10 mouse cellular contexts compared by ENCODE assay signal in genomic region chr9:25526927-25527337, GRCm38 (mm10). TPM values are rescaled to one million over a fixed set of nuclear protein-coding genes. Genes with fewer than 3 reads are reported as not detected.
DNase-seq lines count a peak whose midpoint lies in the region; ATAC-seq lines count a peak whose summit lies in the region.
"Had no signal": no experiment of that assay in that cellular context is flagged by ENCODE, and none has a peak within 500 bp of the region (broad histone marks: within the 10 kb centered on the region; RNA-seq: fewer than 3 reads in every experiment).

No protein-coding gene starts in this region.

- ATAC-seq in forebrain, embryonic 14.5 days, result peak; percentile 44; the same call in 1 of the 2 replicates
- no peak for ATAC-seq in forebrain, embryonic 12.5 days (ENCODE audit: low FRiP score)
- ATAC-seq in heart, embryonic 12.5 days (ENCODE audit: insufficient number of reproducible peaks, low FRiP score), result peak; percentile 84
- ATAC-seq in midbrain, embryonic 15.5 days (replicated peaks), result peak; percentile 48; the same call in 1 of the 2 replicates

- H3K9me3 ChIP-seq in forebrain, embryonic 14.5 days (replicated peaks; ENCODE audit: control insufficient read depth, low read length), result no peaks in the 10 kb centered on the region
- H3K9me3 ChIP-seq in forebrain, embryonic 12.5 days, result no peaks in the 10 kb centered on the region
- H3K9me3 ChIP-seq in heart, embryonic 12.5 days (replicated peaks), result no peaks in the 10 kb centered on the region
- H3K9me3 ChIP-seq in midbrain, embryonic 15.5 days, result no peaks in the 10 kb centered on the region
- H3K9me3 ChIP-seq: hindbrain, embryonic 15.5 days had no signal

- no peak for DNase-seq in forebrain, embryonic 14.5 days (ENCODE audit: low spot score)
- peak; percentile 42 for DNase-seq in embryo, embryonic 11.5 days (ENCODE audit: low read depth, low spot score)
- DNase-seq in testis, postnatal 10 days (ENCODE audit: low spot score), result no peak
- no peak for DNase-seq in urinary bladder, adult 2 months (ENCODE audit: low spot score)
- no peak for DNase-seq in adrenal gland, adult (ENCODE audit: inconsistent age in 2 of 2, low spot score in 1 of 2)
- DNase-seq: cerebellum, adult 11 months had no signal

- peaks cover 9% of the 10 kb centered on the region for H3K4me1 ChIP-seq in forebrain, embryonic 14.5 days (ENCODE audit: control insufficient read depth, insufficient read depth, low read length)
- peaks cover 5% of the 10 kb centered on the region; the same call in 1 of the 2 replicates for H3K4me1 ChIP-seq in forebrain, embryonic 12.5 days
- peaks cover 29% of the 10 kb centered on the region for H3K4me1 ChIP-seq in heart, embryonic 12.5 days (replicated peaks)
- H3K4me1 ChIP-seq in midbrain, embryonic 15.5 days, result no peaks in the 10 kb centered on the region

- H3K36me3 ChIP-seq in forebrain, embryonic 14.5 days (ENCODE audit: control insufficient read depth, insufficient read depth, low read length), result no peaks in the 10 kb centered on the region
- H3K36me3 ChIP-seq in forebrain, embryonic 12.5 days (replicated peaks), result no peaks in the 10 kb centered on the region
- no peaks in the 10 kb centered on the region for H3K36me3 ChIP-seq in heart, embryonic 12.5 days
- no peaks in the 10 kb centered on the region for H3K36me3 ChIP-seq in midbrain, embryonic 15.5 days (replicated peaks)
- H3K36me3 ChIP-seq: hindbrain, embryonic 15.5 days had no signal

- no peak overlapping the region for H3K4me3 ChIP-seq in forebrain, embryonic 14.5 days (ENCODE audit: low read depth, low read length)
- no peak overlapping the region for H3K4me3 ChIP-seq in forebrain, embryonic 12.5 days (replicated peaks)
- no peak overlapping the region for H3K4me3 ChIP-seq in heart, embryonic 12.5 days
- no peak overlapping the region for H3K4me3 ChIP-seq in midbrain, embryonic 15.5 days
- H3K4me3 ChIP-seq: hindbrain, embryonic 15.5 days had no signal

- no peaks in the 10 kb centered on the region for H3K27me3 ChIP-seq in forebrain, embryonic 14.5 days (replicated peaks; ENCODE audit: control insufficient read depth, insufficient read depth, low read length)
- H3K27me3 ChIP-seq in forebrain, embryonic 12.5 days, result no peaks in the 10 kb centered on the region
- H3K27me3 ChIP-seq in heart, embryonic 12.5 days (replicated peaks), result no peaks in the 10 kb centered on the region
- H3K27me3 ChIP-seq in midbrain, embryonic 15.5 days (replicated peaks), result no peaks in the 10 kb centered on the region
- H3K27me3 ChIP-seq: hindbrain, embryonic 15.5 days had no signal

- H3K9ac ChIP-seq in forebrain, embryonic 14.5 days (ENCODE audit: low read length), result no peak overlapping the region
- no peak overlapping the region for H3K9ac ChIP-seq in forebrain, embryonic 12.5 days
- no peak overlapping the region for H3K9ac ChIP-seq in heart, embryonic 12.5 days
- H3K9ac ChIP-seq in midbrain, embryonic 15.5 days, result no peak overlapping the region
- H3K9ac ChIP-seq: hindbrain, embryonic 15.5 days had no signal

- H3K27ac ChIP-seq in forebrain, embryonic 14.5 days (ENCODE audit: low read depth, low read length), result peak overlapping the region; percentile 2; the same call in 1 of the 2 replicates
- no peak overlapping the region; the same call in 1 of the 2 replicates for H3K27ac ChIP-seq in forebrain, embryonic 12.5 days
- peak overlapping the region; percentile 92 for H3K27ac ChIP-seq in heart, embryonic 12.5 days (ENCODE audit: poor library complexity, severe bottlenecking)
- H3K27ac ChIP-seq in midbrain, embryonic 15.5 days, result no peak overlapping the region
- H3K27ac ChIP-seq: hindbrain, embryonic 15.5 days had no signal

- H3K4me2 ChIP-seq in forebrain, embryonic 14.5 days (ENCODE audit: low read length), result no peak overlapping the region
- H3K4me2 ChIP-seq in forebrain, embryonic 12.5 days, result no peak overlapping the region
- 0 out of 2 replicates have a peak overlapping the region, but pooled peaks have one; percentile 35 for H3K4me2 ChIP-seq in heart, embryonic 12.5 days
- no peak overlapping the region for H3K4me2 ChIP-seq in midbrain, embryonic 15.5 days
- H3K4me2 ChIP-seq: hindbrain, embryonic 15.5 days had no signal

RNA-seq across cellular contexts. Expression of gene Eepd1, which starts 45.6 kb away (rescaled TPM):
- 9.7 and 11.6 TPM in 2 replicates for polyA plus RNA-seq in forebrain, embryonic 14.5 days (2014; fragmentation: Nextera tagmentation; extraction: Ambion mirVana)
- 7.9 and 9.1 TPM in 2 replicates for polyA plus RNA-seq in forebrain, embryonic 12.5 days (2016; fragmentation: Nextera tagmentation; extraction: Ambion mirVana)
- polyA plus RNA-seq in heart, embryonic 12.5 days (2016; fragmentation: Nextera tagmentation; extraction: Ambion mirVana), result 23.0 and 26.3 TPM in 2 replicates
- 9.4 and 10.8 TPM in 2 replicates for polyA plus RNA-seq in midbrain, embryonic 15.5 days (2015; fragmentation: Nextera tagmentation; extraction: Ambion mirVana)
- polyA plus RNA-seq in urinary bladder, adult 2 months (2012; rRNA removed), result 16.8 and 19.5 TPM in 2 replicates

Comparison
In these comparisons a context has a peak if more than half of its experiments do, and no peak if none do; other contexts are left out.
1. H3K27ac ChIP-seq: peak in forebrain, embryonic 14.5 days (single experiment) and heart, embryonic 12.5 days (single experiment); none in forebrain, embryonic 12.5 days (single experiment) and midbrain, embryonic 15.5 days (single experiment).